Mouse (Mus musculus): ENCODE data around the gene Aatk. TPM values are rescaled to one million over a fixed set of nuclear protein-coding genes. Genes with fewer than 3 reads are reported as not detected.
A peak's percentile ranks its signal among the peaks of the same experiment; 100 is the strongest.

Aatk gene
- polyA plus RNA-seq, 1 experiment from 2014 or later = 34.6 TPM

- Histone ChIP-seq H3K4me2 (ENCODE audit: low read length) (no peak overlapping the region), H3K27ac (replicated peaks; ENCODE audit: low read depth, low read length) (no peak overlapping the region), H3K9me3 (ENCODE audit: control insufficient read depth, low read length) (no peaks in the 10 kb centered on the region), H3K36me3 (ENCODE audit: control insufficient read depth, insufficient read depth, low read length) (peaks cover 100% of the 10 kb centered on the region), H3K9ac (replicated peaks; ENCODE audit: low read length) (no peak overlapping the region), H3K27me3 (ENCODE audit: control insufficient read depth, insufficient read depth, low read length) (no peaks in the 10 kb centered on the region), H3K4me3 (replicated peaks; ENCODE audit: low read depth, low read length) (no peak overlapping the region), H3K4me1 (ENCODE audit: control insufficient read depth, insufficient read depth, low read length) (no peaks in the 10 kb centered on the region)
- WGBS = 87% methylated on average over 7 of the region's 7 CpGs
- no peak for ATAC-seq (ENCODE audit: low FRiP score, low TSS enrichment)
- no peak for DNase-seq
Observed at GRCm38 (mm10) chr11:120071731-120072320, 24.9 kb upstream of the Aatk start.

GRCm38 (mm10) chr11:120071065-120071464 lies 24.1 kb upstream of the Aatk start:
- no peaks in the 10 kb centered on the region for H3K9me3 ChIP-seq (ENCODE audit: control insufficient read depth, low read length)
- no peak overlapping the region for H3K9ac ChIP-seq (replicated peaks; ENCODE audit: low read length)
- WGBS = 32% methylated on average over 12 of the region's 12 CpGs
- H3K27me3 ChIP-seq (ENCODE audit: control insufficient read depth, insufficient read depth, low read length) = no peaks in the 10 kb centered on the region
- H3K36me3 ChIP-seq (ENCODE audit: control insufficient read depth, insufficient read depth, low read length) = peaks cover 99% of the 10 kb centered on the region
- no peak for ATAC-seq (ENCODE audit: low FRiP score, low TSS enrichment)
- H3K27ac ChIP-seq (replicated peaks; ENCODE audit: low read depth, low read length) = no peak overlapping the region
- H3K4me3 ChIP-seq (replicated peaks; ENCODE audit: low read depth, low read length) = no peak overlapping the region
- H3K4me2 ChIP-seq (ENCODE audit: low read length) = no peak overlapping the region
- H3K4me1 ChIP-seq (ENCODE audit: control insufficient read depth, insufficient read depth, low read length) = no peaks in the 10 kb centered on the region
- no peak for DNase-seq

DNA sequence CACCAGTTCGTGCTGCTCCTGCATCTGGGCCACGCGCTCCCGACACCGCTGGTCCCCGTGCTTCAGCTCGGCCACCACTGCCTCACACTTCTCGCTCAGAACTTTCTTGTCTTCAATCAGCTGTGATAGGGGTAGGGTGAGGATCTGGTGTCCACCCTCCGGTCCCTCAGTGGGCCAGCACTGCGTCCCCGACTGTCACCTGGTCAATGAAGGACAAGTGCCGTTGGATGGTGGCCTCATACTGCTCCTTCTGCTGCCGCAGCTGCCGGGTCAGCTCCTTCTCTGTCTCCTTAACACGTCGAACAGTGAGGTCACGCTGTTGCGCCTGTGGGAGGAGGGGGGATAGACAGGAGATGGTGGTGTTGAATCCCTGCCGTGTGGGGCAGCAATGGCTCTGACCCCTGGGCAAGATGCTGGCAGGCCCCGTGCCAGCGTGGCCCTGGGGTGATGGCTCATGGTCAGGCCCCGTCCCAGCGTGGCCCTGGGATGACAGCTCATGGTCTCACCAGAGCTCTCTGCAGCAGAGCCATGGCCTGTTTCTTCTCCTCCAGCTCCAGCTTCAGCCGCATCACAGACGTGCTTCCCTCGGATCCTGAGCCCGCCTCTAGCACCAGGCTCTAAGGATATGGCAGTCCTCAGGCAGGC lies 23.4 kb upstream of the Aatk start:
- Histone ChIP-seq H3K27ac (replicated peaks; ENCODE audit: low read depth, low read length) (no peak overlapping the region), H3K4me1 (ENCODE audit: control insufficient read depth, insufficient read depth, low read length) (no peaks in the 10 kb centered on the region), H3K9me3 (ENCODE audit: control insufficient read depth, low read length) (no peaks in the 10 kb centered on the region), H3K9ac (replicated peaks; ENCODE audit: low read length) (no peak overlapping the region), H3K27me3 (ENCODE audit: control insufficient read depth, insufficient read depth, low read length) (no peaks in the 10 kb centered on the region), H3K4me3 (replicated peaks; ENCODE audit: low read depth, low read length) (no peak overlapping the region), H3K4me2 (ENCODE audit: low read length) (no peak overlapping the region), H3K36me3 (ENCODE audit: control insufficient read depth, insufficient read depth, low read length) (peaks cover 99% of the 10 kb centered on the region)
- WGBS = 90% methylated on average over 27 of the region's 27 CpGs
- no peak for ATAC-seq (ENCODE audit: low FRiP score, low TSS enrichment)
- DNase-seq = no peak

DNA sequence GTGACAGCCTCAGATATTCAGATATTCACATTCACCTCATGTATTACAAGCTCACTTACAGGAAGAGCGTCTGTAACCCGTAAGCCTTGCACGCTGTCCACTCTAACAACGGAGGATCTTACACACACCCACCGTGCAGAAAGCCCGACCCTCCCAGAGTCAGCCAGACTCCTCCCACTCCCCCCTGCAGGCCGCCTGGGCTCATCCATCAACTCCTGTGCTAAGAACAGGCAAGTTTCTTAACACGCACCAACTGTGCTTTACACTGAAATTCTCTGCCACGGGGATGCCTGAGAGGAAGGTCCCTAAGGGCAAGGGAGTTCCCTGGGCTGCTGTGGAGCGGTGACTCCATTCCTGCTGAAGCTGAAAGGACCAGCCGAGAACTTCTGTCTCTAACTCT lies 22.3 kb upstream of the Aatk start:
- Histone ChIP-seq H3K4me1 (ENCODE audit: control insufficient read depth, insufficient read depth, low read length) (no peaks in the 10 kb centered on the region), H3K27ac (replicated peaks; ENCODE audit: low read depth, low read length) (no peak overlapping the region), H3K9me3 (ENCODE audit: control insufficient read depth, low read length) (no peaks in the 10 kb centered on the region), H3K4me3 (replicated peaks; ENCODE audit: low read depth, low read length) (no peak overlapping the region), H3K4me2 (ENCODE audit: low read length) (no peak overlapping the region), H3K27me3 (ENCODE audit: control insufficient read depth, insufficient read depth, low read length) (no peaks in the 10 kb centered on the region), H3K9ac (replicated peaks; ENCODE audit: low read length) (no peak overlapping the region), H3K36me3 (ENCODE audit: control insufficient read depth, insufficient read depth, low read length) (peaks cover 99% of the 10 kb centered on the region)
- 59% methylated on average over 11 of the region's 11 CpGs for WGBS
- ATAC-seq (ENCODE audit: low FRiP score, low TSS enrichment) (no peak), DNase-seq (no peak)

- ATAC-seq (ENCODE audit: low FRiP score, low TSS enrichment) = no peak
- no peak overlapping the region for H3K4me3 ChIP-seq (replicated peaks; ENCODE audit: low read depth, low read length)
- no peak overlapping the region for H3K27ac ChIP-seq (replicated peaks; ENCODE audit: low read depth, low read length)
- DNase-seq = peak; percentile 39
- 51% methylated on average over 17 of the region's 17 CpGs for WGBS
- H3K9ac ChIP-seq (replicated peaks; ENCODE audit: low read length) = no peak overlapping the region
- no peaks in the 10 kb centered on the region for H3K4me1 ChIP-seq (ENCODE audit: control insufficient read depth, insufficient read depth, low read length)
- H3K27me3 ChIP-seq (ENCODE audit: control insufficient read depth, insufficient read depth, low read length) = no peaks in the 10 kb centered on the region
- peaks cover 96% of the 10 kb centered on the region for H3K36me3 ChIP-seq (ENCODE audit: control insufficient read depth, insufficient read depth, low read length)
- no peaks in the 10 kb centered on the region for H3K9me3 ChIP-seq (ENCODE audit: control insufficient read depth, low read length)
- H3K4me2 ChIP-seq (ENCODE audit: low read length) = no peak overlapping the region
Observed at GRCm38 (mm10) chr11:120067834-120068233, 20.9 kb upstream of the Aatk start.

DNA sequence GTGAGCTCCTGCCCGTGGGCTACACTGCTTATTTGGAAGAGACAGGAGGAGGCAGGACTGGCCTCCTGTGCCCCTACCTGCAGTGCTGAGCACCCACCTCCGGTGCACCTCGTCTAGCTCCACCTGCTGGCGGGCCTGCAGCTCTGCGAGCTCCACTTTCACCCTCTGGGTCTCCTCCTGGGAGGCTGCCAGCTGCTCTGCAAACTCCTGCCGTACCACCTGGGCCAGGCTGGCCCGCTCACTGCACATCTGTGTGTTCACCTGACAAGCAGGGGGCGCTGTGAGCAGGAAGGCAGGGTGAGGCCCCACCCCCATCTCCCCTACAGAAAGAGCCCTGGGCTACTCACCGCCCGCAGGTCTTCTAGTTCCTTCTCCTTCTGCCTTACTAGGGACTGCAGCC lies 18.3 kb upstream of the Aatk start:
- no peak overlapping the region for H3K4me2 ChIP-seq (ENCODE audit: low read length)
- DNase-seq (peak; percentile 73), ATAC-seq (ENCODE audit: low FRiP score, low TSS enrichment) (no peak)
- no peak overlapping the region for H3K9ac ChIP-seq (replicated peaks; ENCODE audit: low read length)
- 30% methylated on average over 10 of the region's 10 CpGs for WGBS
- H3K36me3 ChIP-seq (ENCODE audit: control insufficient read depth, insufficient read depth, low read length) = peaks cover 70% of the 10 kb centered on the region
- H3K4me1 ChIP-seq (ENCODE audit: control insufficient read depth, insufficient read depth, low read length) = no peaks in the 10 kb centered on the region
- H3K4me3 ChIP-seq (replicated peaks; ENCODE audit: low read depth, low read length) = no peak overlapping the region
- no peaks in the 10 kb centered on the region for H3K9me3 ChIP-seq (ENCODE audit: control insufficient read depth, low read length)
- H3K27me3 ChIP-seq (ENCODE audit: control insufficient read depth, insufficient read depth, low read length) = no peaks in the 10 kb centered on the region
- no peak overlapping the region for H3K27ac ChIP-seq (replicated peaks; ENCODE audit: low read depth, low read length)

DNA sequence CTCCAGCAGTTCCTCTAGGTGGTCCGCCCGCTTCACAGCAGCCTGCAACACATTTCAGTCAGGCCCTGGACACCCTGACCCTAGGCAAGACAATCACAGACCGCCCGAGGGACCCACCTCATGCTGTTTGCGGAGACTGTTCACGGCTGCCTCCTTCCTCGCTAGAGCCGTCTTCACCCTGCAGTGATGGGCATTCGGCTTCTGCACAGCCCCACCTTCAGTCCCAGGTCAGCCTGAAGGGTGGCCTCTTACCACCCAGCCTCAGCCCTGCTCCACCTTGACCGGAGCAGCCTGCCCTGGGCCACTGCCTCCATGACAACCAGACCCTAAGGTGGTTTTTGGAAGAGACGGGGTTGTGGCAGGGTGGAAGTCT lies 17.7 kb upstream of the Aatk start:
- no peak for DNase-seq
- Histone ChIP-seq H3K9me3 (ENCODE audit: control insufficient read depth, low read length) (no peaks in the 10 kb centered on the region), H3K36me3 (ENCODE audit: control insufficient read depth, insufficient read depth, low read length) (peaks cover 64% of the 10 kb centered on the region), H3K4me1 (ENCODE audit: control insufficient read depth, insufficient read depth, low read length) (no peaks in the 10 kb centered on the region), H3K4me3 (replicated peaks; ENCODE audit: low read depth, low read length) (no peak overlapping the region), H3K27me3 (ENCODE audit: control insufficient read depth, insufficient read depth, low read length) (no peaks in the 10 kb centered on the region), H3K27ac (replicated peaks; ENCODE audit: low read depth, low read length) (no peak overlapping the region), H3K9ac (replicated peaks; ENCODE audit: low read length) (no peak overlapping the region), H3K4me2 (ENCODE audit: low read length) (no peak overlapping the region)
- WGBS = 87% methylated on average over 11 of the region's 11 CpGs
- no peak for ATAC-seq (ENCODE audit: low FRiP score, low TSS enrichment)

- Histone ChIP-seq H3K27me3 (ENCODE audit: control insufficient read depth, insufficient read depth, low read length) (no peaks in the 10 kb centered on the region), H3K27ac (replicated peaks; ENCODE audit: low read depth, low read length) (no peak overlapping the region), H3K4me1 (ENCODE audit: control insufficient read depth, insufficient read depth, low read length) (no peaks in the 10 kb centered on the region), H3K9ac (replicated peaks; ENCODE audit: low read length) (no peak overlapping the region), H3K36me3 (ENCODE audit: control insufficient read depth, insufficient read depth, low read length) (peaks cover 59% of the 10 kb centered on the region), H3K9me3 (ENCODE audit: control insufficient read depth, low read length) (no peaks in the 10 kb centered on the region), H3K4me2 (ENCODE audit: low read length) (no peak overlapping the region), H3K4me3 (replicated peaks; ENCODE audit: low read depth, low read length) (no peak overlapping the region)
- ATAC-seq (ENCODE audit: low FRiP score, low TSS enrichment) (no peak), DNase-seq (no peak)
- WGBS = 89% methylated on average over 13 of the region's 13 CpGs
Observed at GRCm38 (mm10) chr11:120064006-120064667, 17.2 kb upstream of the Aatk start.

DNA sequence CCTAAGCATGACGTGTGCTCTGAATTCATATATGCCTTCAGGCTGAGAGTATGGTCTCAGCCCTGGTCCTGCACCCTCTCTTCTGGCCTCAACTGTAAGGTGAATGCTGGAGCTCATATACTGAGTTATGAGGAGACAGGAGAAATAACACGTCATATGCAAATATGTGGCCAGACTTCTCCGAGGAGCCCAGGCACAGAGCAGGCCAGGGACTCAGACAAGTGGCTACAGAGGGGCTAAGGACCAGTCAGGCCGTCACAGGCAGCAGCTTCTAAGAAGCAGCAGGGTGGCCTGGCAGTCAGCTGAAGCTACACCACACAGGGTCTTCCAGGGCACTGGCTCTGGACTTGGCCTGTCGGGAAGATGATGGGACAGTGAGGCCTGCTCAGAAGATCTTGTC lies 16.4 kb upstream of the Aatk start:
- DNase-seq = no peak
- ATAC-seq (ENCODE audit: low FRiP score, low TSS enrichment) = no peak

More for the DNA sequence above, 16.4 kb upstream of the Aatk start:
- WGBS = 90% methylated on average over 5 of the region's 5 CpGs
- no peak overlapping the region for H3K4me2 ChIP-seq (ENCODE audit: low read length)
- no peak overlapping the region for H3K27ac ChIP-seq (replicated peaks; ENCODE audit: low read depth, low read length)
- H3K36me3 ChIP-seq (ENCODE audit: control insufficient read depth, insufficient read depth, low read length) = peaks cover 51% of the 10 kb centered on the region
- H3K9me3 ChIP-seq (ENCODE audit: control insufficient read depth, low read length) = no peaks in the 10 kb centered on the region
- no peaks in the 10 kb centered on the region for H3K27me3 ChIP-seq (ENCODE audit: control insufficient read depth, insufficient read depth, low read length)
- H3K4me1 ChIP-seq (ENCODE audit: control insufficient read depth, insufficient read depth, low read length) = no peaks in the 10 kb centered on the region
- H3K4me3 ChIP-seq (replicated peaks; ENCODE audit: low read depth, low read length) = no peak overlapping the region
- H3K9ac ChIP-seq (replicated peaks; ENCODE audit: low read length) = no peak overlapping the region

All from midbrain, embryonic 14.5 days (tissue).